Mouse (Mus musculus): ENCODE measurements at regions not wholly inside any gene's neighbourhood (a gene's known extent, or its start where the extent isn't known, plus 50 kb on each side); places are given as distances from the start of the nearest gene placed in this dataset.
"Not testable (repeated sequence)": the region's sequence is repeated elsewhere in the genome, so short reads cannot be mapped to it uniquely, and the experiment has no call there.

GRCm38 (mm10) chr8:126776605-126777469, 168.8 kb downstream of the Tomm20 start:
- DNase-seq (ENCODE audit: low spot score) = no peak

GRCm38 (mm10) chr8:126775334-126775733, 170.3 kb downstream of the Tomm20 start:
- DNase-seq (ENCODE audit: low spot score) = no peak

- no peak for DNase-seq (ENCODE audit: low spot score)
Observed at GRCm38 (mm10) chr8:126774816-126775215, 170.8 kb downstream of the Tomm20 start.

- DNase-seq (ENCODE audit: low spot score) = no peak
Observed at GRCm38 (mm10) chr8:126772748-126773147, 172.9 kb downstream of the Tomm20 start.

- no peak for DNase-seq (ENCODE audit: low spot score)
Observed at GRCm38 (mm10) chr8:126772194-126772593, 173.4 kb downstream of the Tomm20 start.

GRCm38 (mm10) chr8:126770374-126770773, 175.3 kb downstream of the Tomm20 start:
- DNase-seq (ENCODE audit: low spot score) = not testable (repeated sequence)

GRCm38 (mm10) chr8:126768142-126768541, 174.4 kb upstream of the Irf2bp2 start:
- DNase-seq (ENCODE audit: low spot score) = no peak

- no peak for DNase-seq (ENCODE audit: low spot score)
Observed at GRCm38 (mm10) chr8:126767341-126767740, 173.6 kb upstream of the Irf2bp2 start.

- no peak for DNase-seq (ENCODE audit: low spot score)
Observed at GRCm38 (mm10) chr8:126765693-126766238, 172.0 kb upstream of the Irf2bp2 start.

GRCm38 (mm10) chr8:126763600-126763999, 169.8 kb upstream of the Irf2bp2 start:
- DNase-seq (ENCODE audit: low spot score) = no peak

GRCm38 (mm10) chr8:126759711-126760110, 165.9 kb upstream of the Irf2bp2 start:
- DNase-seq (ENCODE audit: low spot score) = no peak

GRCm38 (mm10) chr8:126758951-126759350, 165.2 kb upstream of the Irf2bp2 start:
- DNase-seq (ENCODE audit: low spot score) = no peak

- no peak for DNase-seq (ENCODE audit: low spot score)
Observed at GRCm38 (mm10) chr8:126757951-126758757, 164.4 kb upstream of the Irf2bp2 start.

- DNase-seq (ENCODE audit: low spot score) = no peak
Observed at GRCm38 (mm10) chr8:126756300-126757097, 162.7 kb upstream of the Irf2bp2 start.

- no peak for DNase-seq (ENCODE audit: low spot score)
Observed at GRCm38 (mm10) chr8:126755669-126756068, 161.9 kb upstream of the Irf2bp2 start.

- no peak for DNase-seq (ENCODE audit: low spot score)
Observed at GRCm38 (mm10) chr8:126754361-126754809, 160.6 kb upstream of the Irf2bp2 start.

- DNase-seq (ENCODE audit: low spot score) = no peak
Observed at GRCm38 (mm10) chr8:126753059-126753855, 159.5 kb upstream of the Irf2bp2 start.

- DNase-seq (ENCODE audit: low spot score) = no peak
Observed at GRCm38 (mm10) chr8:126751416-126752140, 157.8 kb upstream of the Irf2bp2 start.

- no peak for DNase-seq (ENCODE audit: low spot score)
Observed at GRCm38 (mm10) chr8:126745992-126746775, 152.4 kb upstream of the Irf2bp2 start.

All from retina, embryonic 14.5 days (tissue).